ENCODE assay signal across 9 mouse cellular contexts in genomic region chr11:120578694-120579243, GRCm38 (mm10). TPM values are rescaled to one million over a fixed set of nuclear protein-coding genes. Genes with fewer than 3 reads are reported as not detected.
DNase-seq lines count a peak whose midpoint lies in the region; ATAC-seq and TF ChIP-seq lines count a peak whose summit lies in the region.
"Had no signal": no experiment of that assay in that cellular context is flagged by ENCODE, and none has a peak within 500 bp of the region (broad histone marks: within the 10 kb centered on the region; RNA-seq: fewer than 3 reads in every experiment).

No protein-coding gene starts in this region.

- H3K36me3 ChIP-seq in megakaryocyte, embryonic 14.5 days (replicated peaks; ENCODE audit: low read length) = peaks cover 47% of the 10 kb centered on the region
- peaks cover 34% of the 10 kb centered on the region for H3K36me3 ChIP-seq in hindbrain, embryonic 14.5 days (replicated peaks; ENCODE audit: control insufficient read depth, insufficient read depth)
- no peaks in the 10 kb centered on the region; the same call in 1 of the 2 replicates for H3K36me3 ChIP-seq in liver, adult 2 months (ENCODE audit: control insufficient read depth, insufficient read depth, low read length)

- H3K9ac ChIP-seq in hindbrain, embryonic 14.5 days = 0 out of 2 replicates have a peak overlapping the region, but pooled peaks have one; percentile 1
- H3K9ac ChIP-seq in liver, adult 2 months (ENCODE audit: low read depth, low read length) = peak overlapping the region; percentile 91

- WGBS in hindbrain, embryonic 14.5 days = 81% methylated on average over 11 of the region's 11 CpGs
- WGBS in liver, adult 2 months = 41% methylated on average over 11 of the region's 11 CpGs

- H3K79me2 ChIP-seq in liver, adult 2 months (ENCODE audit: control insufficient read depth, insufficient read depth, low read length) = peaks cover 14% of the 10 kb centered on the region; the same call in 1 of the 2 replicates

- TF ChIP-seq CTCF in liver, adult 2 months (IDR thresholded peaks at IDR 0.05; ENCODE audit: low read depth, low read length) = no peak

- peak overlapping the region; percentile 98 for H3K4me3 ChIP-seq in megakaryocyte, embryonic 14.5 days (replicated peaks)
- no peak overlapping the region for H3K4me3 ChIP-seq in hindbrain, embryonic 14.5 days (replicated peaks; ENCODE audit: low read length)
- H3K4me3 ChIP-seq in liver, adult 2 months (ENCODE audit: insufficient read depth, low read depth, low read length) = peak overlapping the region; percentile 61

- peaks cover 78% of the 10 kb centered on the region for H3K4me1 ChIP-seq in megakaryocyte, embryonic 14.5 days
- peaks cover 26% of the 10 kb centered on the region for H3K4me1 ChIP-seq in hindbrain, embryonic 14.5 days (replicated peaks; ENCODE audit: control insufficient read depth, insufficient read depth, low read length)
- peaks cover 36% of the 10 kb centered on the region for H3K4me1 ChIP-seq in liver, adult 2 months (ENCODE audit: control insufficient read depth, insufficient read depth, low read length)

- no peaks in the 10 kb centered on the region for H3K27me3 ChIP-seq in megakaryocyte, embryonic 14.5 days (replicated peaks)
- H3K27me3 ChIP-seq in hindbrain, embryonic 14.5 days (ENCODE audit: control insufficient read depth, insufficient read depth, low read length) = no peaks in the 10 kb centered on the region
- H3K27me3 ChIP-seq in liver, adult 2 months (ENCODE audit: control insufficient read depth, insufficient read depth, low read length) = no peaks in the 10 kb centered on the region

- no peak for TF ChIP-seq POLR2A in liver, adult 2 months (IDR thresholded peaks at IDR 0.05; ENCODE audit: extremely low read depth, insufficient read depth, low read length)

- DNase-seq in cerebellum, adult 9-10 months = peak; percentile 55
- DNase-seq in hindbrain, embryonic 14.5 days (ENCODE audit: low spot score) = no peak
- no peak for DNase-seq in liver, adult 2 months (ENCODE audit: extremely low read depth, low read depth, low spot score)
- DNase-seq in frontal cortex, postnatal 36 days (ENCODE audit: low spot score in 2 of 2) = no peak

- H3K9me3 ChIP-seq in megakaryocyte, embryonic 14.5 days = no peaks in the 10 kb centered on the region
- H3K9me3 ChIP-seq in hindbrain, embryonic 14.5 days (ENCODE audit: control insufficient read depth, low read length) = no peaks in the 10 kb centered on the region

- no peak overlapping the region for H3K27ac ChIP-seq in hindbrain, embryonic 14.5 days
- H3K27ac ChIP-seq in liver, adult 2 months (replicated peaks; ENCODE audit: insufficient read depth, low read depth, low read length) = peak overlapping the region; percentile 100

- ATAC-seq in cerebellum, adult (ENCODE audit: insufficient number of reproducible peaks, low FRiP score, low TSS enrichment) = no peak
- no peak for ATAC-seq in megakaryocyte, adult 5-6 weeks (ENCODE audit: poor library complexity, severe bottlenecking)
- ATAC-seq in hindbrain, embryonic 14.5 days (ENCODE audit: low FRiP score) = no peak
- ATAC-seq in erythroblast, adult 5-6 weeks (replicated peaks; ENCODE audit: low FRiP score, poor library complexity, severe bottlenecking) = no peak

- no peak overlapping the region for H3K4me2 ChIP-seq in hindbrain, embryonic 14.5 days (replicated peaks)

RNA-seq across cellular contexts. Expression of gene Arhgdia, which starts 2.7 kb away (rescaled TPM):
- 1,582 and 1,923 TPM in 2 replicates for polyA plus RNA-seq in megakaryocyte, embryonic 14.5 days (2012; ENCODE audit: insufficient read depth, low replicate concordance)
- 506 and 521 TPM in 2 replicates for total RNA-seq in megakaryocyte, adult 5-6 weeks (2015)
- 226 and 275 TPM in 2 replicates for total RNA-seq in megakaryocyte, adult 5-6 weeks (2017)
- polyA plus RNA-seq in hindbrain, embryonic 14.5 days (2014; fragmentation: Nextera tagmentation; extraction: Ambion mirVana) = 435 and 490 TPM in 2 replicates
- total RNA-seq in liver, adult 2 months (2014; rRNA removed) = 14.9 and 22.3 TPM in 2 replicates
- polyA plus RNA-seq in liver, adult 2 months (2012; rRNA removed) = 142 and 188 TPM in 2 replicates
- 101 and 127 TPM in 2 replicates for total RNA-seq in erythroblast, adult 5-6 weeks (2015; ENCODE audit: low replicate concordance)
- 35.7 and 38.1 TPM in 2 replicates for total RNA-seq in erythroblast, adult 5-6 weeks (2017; ENCODE audit: low replicate concordance)

RNA-seq across cellular contexts. Expression of gene P4hb, which starts 5.7 kb away (rescaled TPM):
- polyA plus RNA-seq in megakaryocyte, embryonic 14.5 days (2012; ENCODE audit: insufficient read depth, low replicate concordance) = 1,223 and 1,872 TPM in 2 replicates
- 301 and 325 TPM in 2 replicates for total RNA-seq in megakaryocyte, adult 5-6 weeks (2015)
- 587 and 590 TPM in 2 replicates for total RNA-seq in megakaryocyte, adult 5-6 weeks (2017)
- polyA plus RNA-seq in hindbrain, embryonic 14.5 days (2014; fragmentation: Nextera tagmentation; extraction: Ambion mirVana) = 295 and 326 TPM in 2 replicates
- total RNA-seq in liver, adult 2 months (2014; rRNA removed) = 933 and 951 TPM in 2 replicates
- 683 and 737 TPM in 2 replicates for polyA plus RNA-seq in liver, adult 2 months (2012; rRNA removed)
- total RNA-seq in erythroblast, adult 5-6 weeks (2015; ENCODE audit: low replicate concordance) = 108 and 148 TPM in 2 replicates
- total RNA-seq in erythroblast, adult 5-6 weeks (2017; ENCODE audit: low replicate concordance) = 136 and 145 TPM in 2 replicates

RNA-seq across cellular contexts. Expression of gene Alyref, which starts 19.4 kb away (rescaled TPM):
- polyA plus RNA-seq in megakaryocyte, embryonic 14.5 days (2012; ENCODE audit: insufficient read depth, low replicate concordance) = 25.9 and 253 TPM in 2 replicates
- 143 and 149 TPM in 2 replicates for total RNA-seq in megakaryocyte, adult 5-6 weeks (2015)
- 171 and 196 TPM in 2 replicates for total RNA-seq in megakaryocyte, adult 5-6 weeks (2017)
- 237 and 252 TPM in 2 replicates for polyA plus RNA-seq in hindbrain, embryonic 14.5 days (2014; fragmentation: Nextera tagmentation; extraction: Ambion mirVana)
- 33.8 and 34.5 TPM in 2 replicates for total RNA-seq in liver, adult 2 months (2014; rRNA removed)
- 12.6 and 12.9 TPM in 2 replicates for polyA plus RNA-seq in liver, adult 2 months (2012; rRNA removed)
- total RNA-seq in erythroblast, adult 5-6 weeks (2015; ENCODE audit: low replicate concordance) = 60.6 and 67.8 TPM in 2 replicates
- total RNA-seq in erythroblast, adult 5-6 weeks (2017; ENCODE audit: low replicate concordance) = 86.1 and 86.4 TPM in 2 replicates

RNA-seq across cellular contexts. Expression of gene Anapc11, which starts 19.5 kb away (rescaled TPM):
- 247 and 315 TPM in 2 replicates for polyA plus RNA-seq in megakaryocyte, embryonic 14.5 days (2012; ENCODE audit: insufficient read depth, low replicate concordance)
- 79.9 and 90.6 TPM in 2 replicates for total RNA-seq in megakaryocyte, adult 5-6 weeks (2015)
- 30.0 and 32.3 TPM in 2 replicates for total RNA-seq in megakaryocyte, adult 5-6 weeks (2017)
- 227 and 229 TPM in 2 replicates for polyA plus RNA-seq in hindbrain, embryonic 14.5 days (2014; fragmentation: Nextera tagmentation; extraction: Ambion mirVana)
- total RNA-seq in liver, adult 2 months (2014; rRNA removed) = 8.9 and 12.8 TPM in 2 replicates
- 57.0 and 59.4 TPM in 2 replicates for polyA plus RNA-seq in liver, adult 2 months (2012; rRNA removed)
- 15.0 and 16.9 TPM in 2 replicates for total RNA-seq in erythroblast, adult 5-6 weeks (2015; ENCODE audit: low replicate concordance)
- total RNA-seq in erythroblast, adult 5-6 weeks (2017; ENCODE audit: low replicate concordance) = 0.56 and 6.5 TPM in 2 replicates

RNA-seq across cellular contexts. Expression of gene Ppp1r27, which starts 27.8 kb away (rescaled TPM):
- 0.25 TPM in 1 of 2 replicates, not detected in the other for polyA plus RNA-seq in megakaryocyte, embryonic 14.5 days (2012; ENCODE audit: insufficient read depth, low replicate concordance)
- total RNA-seq in megakaryocyte, adult 5-6 weeks (2015) = not detected in 2 replicates
- total RNA-seq in megakaryocyte, adult 5-6 weeks (2017) = not detected in 2 replicates
- polyA plus RNA-seq in hindbrain, embryonic 14.5 days (2014; fragmentation: Nextera tagmentation; extraction: Ambion mirVana) = 0.29 TPM in 1 of 2 replicates, not detected in the other
- total RNA-seq in liver, adult 2 months (2014; rRNA removed) = 0.28 TPM in 1 of 2 replicates, not detected in the other
- polyA plus RNA-seq in liver, adult 2 months (2012; rRNA removed) = not detected in 2 replicates
- total RNA-seq in erythroblast, adult 5-6 weeks (2015; ENCODE audit: low replicate concordance) = not detected in 2 replicates
- total RNA-seq in erythroblast, adult 5-6 weeks (2017; ENCODE audit: low replicate concordance) = not detected in 2 replicates
- polyA plus RNA-seq: macrophage had no signal
